Mouse (Mus musculus) cortical plate, adult 2 months (tissue): ENCODE data around the gene Mybph.
A peak's percentile ranks its signal among the peaks of the same experiment; 100 is the strongest.

ENCODE experiments used
- CTCF ChIP-seq: fragments of 200-500 bp; IDR thresholded peaks from 2 replicates; pipeline ENCODE4 v1.5.1; 2011; ENCODE audit warnings: mild to moderate bottlenecking, control low read depth, low read length; ENCODE audit not compliant: insufficient read depth; ENCODE audit errors: extremely low read depth
- POLR2A ChIP-seq: fragments of 200-500 bp; IDR thresholded peaks from 2 replicates; pipeline ENCODE4 v1.6.1; 2011; ENCODE audit warnings: mild to moderate bottlenecking, low read length, control low read depth; ENCODE audit not compliant: insufficient read depth; ENCODE audit errors: extremely low read depth

DNA sequence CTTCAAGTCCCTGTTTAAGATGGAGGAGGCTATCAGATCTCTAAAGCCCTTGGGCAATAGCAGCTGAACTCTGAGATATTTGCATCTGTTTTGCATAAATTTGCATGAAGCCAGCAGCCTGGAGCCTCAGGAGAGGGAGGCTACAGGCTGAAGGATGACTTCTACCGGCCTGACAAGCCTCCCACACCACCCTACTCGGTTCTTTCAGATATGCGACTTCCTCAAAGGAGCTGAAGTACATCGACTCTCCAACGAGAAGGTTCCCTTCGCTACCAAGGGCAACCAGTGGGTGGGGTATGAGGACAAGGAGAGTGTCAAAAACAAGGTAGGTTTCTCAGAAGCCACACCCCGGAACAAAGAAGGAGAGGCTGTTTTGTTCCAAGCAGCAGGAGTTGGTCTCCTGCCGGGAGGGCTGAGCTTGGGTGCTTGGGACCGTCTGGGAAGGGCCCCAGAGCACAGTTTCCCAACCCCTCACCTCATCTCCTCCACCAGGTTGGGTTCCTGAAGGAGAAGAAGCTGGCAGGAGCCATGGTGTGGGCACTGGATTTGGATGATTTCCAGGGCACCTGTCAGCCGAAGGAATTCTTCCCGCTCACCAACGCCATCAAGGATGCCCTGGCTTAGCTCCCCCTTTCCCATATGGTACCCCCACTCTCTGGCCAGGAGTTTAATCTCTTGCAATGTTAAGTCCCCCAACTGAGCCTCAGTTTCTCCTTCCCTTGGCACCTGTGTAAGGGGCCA, 4.1 kb upstream of the Mybph start:
- TF ChIP-seq CTCF (0 out of 2 replicates have a peak, but pooled peaks have one; percentile 30), POLR2A (no peak)
